Mouse (Mus musculus) frontal cortex, adult (tissue): ENCODE results near the gene E2f4.
A peak's percentile ranks its signal among the peaks of the same experiment; 100 is the strongest.

Experiments used
- ATAC-seq: cut with Nextera tagmentation; 2 replicates; pipeline ENCODE4 v1.9.2; 2017; ENCODE audit warnings: mild to moderate bottlenecking, moderate library complexity, mixed read lengths; ENCODE audit not compliant: low TSS enrichment

Gene E2f4

DNA sequence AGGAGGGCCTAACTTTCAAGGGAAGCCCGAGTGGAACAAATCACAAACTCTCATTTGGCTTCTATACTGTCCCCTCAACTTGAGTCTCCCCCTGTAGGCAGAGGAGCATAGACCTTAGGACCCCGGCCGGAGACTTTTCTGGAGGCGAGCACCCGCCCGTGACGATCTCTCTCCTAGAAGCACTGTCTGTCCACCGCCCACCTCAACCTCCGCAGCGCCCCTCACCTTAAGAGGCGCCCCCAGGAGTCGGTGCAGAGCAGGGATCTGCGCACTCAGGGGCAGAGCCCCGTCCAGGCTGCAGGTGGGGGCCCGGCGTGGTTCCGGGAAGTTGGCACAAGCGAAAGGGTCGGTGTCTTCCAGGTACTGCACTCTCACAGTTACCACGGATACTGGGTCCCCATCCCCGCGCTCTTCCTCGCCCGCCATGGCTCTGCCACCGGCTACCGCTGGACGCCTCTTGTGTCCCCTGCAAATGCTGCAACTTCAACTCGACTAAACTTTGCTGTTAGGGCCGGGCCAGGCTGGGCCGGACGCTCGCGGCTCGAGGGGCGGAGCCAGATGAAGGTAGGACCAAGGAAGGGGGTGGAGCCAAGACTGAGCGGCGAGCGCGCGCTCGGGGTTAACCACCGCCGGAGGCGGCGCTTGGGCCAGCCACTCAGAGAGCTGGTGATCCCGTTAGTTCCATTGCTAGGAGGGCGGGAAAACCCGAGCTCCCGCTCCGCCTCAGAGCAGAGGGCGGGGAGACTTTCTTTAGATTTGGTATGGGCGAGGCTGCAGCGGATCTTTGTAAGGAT, 50.2 kb downstream of the E2f4 start, which contains the start of gene Fhod1:
Gene Fhod1 (minus strand): TSS at position 526 of the 794 bp plus-strand sequence.
- peak; percentile 85 for ATAC-seq

DNA sequence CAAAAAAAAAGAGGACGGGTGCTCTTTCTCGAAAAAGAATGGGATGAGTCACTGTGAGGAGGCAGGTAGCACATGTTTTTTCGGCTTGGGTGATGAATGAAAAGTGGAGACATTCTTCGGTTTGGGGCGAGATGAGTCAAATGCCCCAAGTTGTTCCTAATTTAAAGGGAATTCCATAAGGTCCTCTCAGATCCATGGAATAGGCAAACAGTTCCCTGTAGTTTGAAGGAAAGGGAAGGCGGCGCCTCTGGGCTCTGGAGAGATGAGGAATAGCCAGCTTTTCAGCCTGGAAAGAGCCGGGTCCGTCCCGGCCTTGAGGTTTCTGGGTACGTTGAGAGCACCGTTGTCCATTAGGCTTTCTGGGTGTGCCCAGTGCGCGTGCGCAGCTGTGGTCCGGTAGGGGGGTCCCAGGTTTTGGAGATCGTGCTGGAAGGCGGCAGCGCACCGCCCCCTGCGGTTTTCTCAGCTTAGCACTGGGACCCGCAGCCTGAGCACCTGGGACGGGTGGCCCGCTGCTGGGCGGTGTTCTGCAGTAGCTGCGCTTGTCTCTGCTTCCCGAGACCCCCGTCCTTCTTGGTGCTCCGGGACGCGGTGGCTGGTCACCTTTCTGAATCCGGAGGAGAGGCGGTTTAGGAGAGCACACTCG, 51.1 kb downstream of the E2f4 start, which contains the start of gene Slc9a5:
Gene Slc9a5 (plus strand): TSS at position 394 of the 646 bp plus-strand sequence.
- peak; percentile 10; the same call in 1 of the 2 replicates for ATAC-seq

DNA sequence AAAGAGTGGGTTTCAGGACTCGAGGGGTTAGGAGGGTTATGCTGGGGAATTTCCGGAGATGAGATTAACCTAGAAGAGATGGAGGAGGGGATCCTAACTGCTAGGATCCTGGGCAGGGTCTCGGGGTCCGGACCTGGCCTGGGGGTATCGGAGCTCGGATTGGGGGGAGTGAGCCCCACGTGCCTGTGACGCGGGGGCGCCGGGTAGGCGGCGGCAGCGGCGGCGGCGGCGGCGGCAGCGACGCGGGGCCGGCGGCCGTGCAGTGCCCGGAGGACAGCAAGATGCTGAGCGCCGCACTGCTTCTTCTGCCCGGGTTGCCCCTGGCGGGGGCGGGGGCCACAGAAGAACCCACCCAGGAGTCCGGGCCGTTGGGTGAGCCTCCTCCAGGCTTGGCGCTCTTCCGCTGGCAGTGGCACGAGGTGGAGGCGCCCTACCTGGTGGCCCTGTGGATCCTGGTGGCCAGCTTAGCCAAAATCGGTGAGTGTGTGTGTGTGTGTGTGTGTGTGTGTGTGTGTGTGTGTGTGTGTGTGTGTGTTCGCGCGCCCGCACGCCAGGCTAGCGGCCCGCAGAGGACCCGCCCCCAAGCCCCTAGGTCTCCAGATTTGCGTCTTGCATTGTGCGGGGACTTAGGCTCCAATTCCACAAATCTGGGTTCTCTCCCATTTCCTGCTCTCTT, 51.8 kb downstream of the E2f4 start:
- no peak; the same call in 1 of the 2 replicates for ATAC-seq

DNA sequence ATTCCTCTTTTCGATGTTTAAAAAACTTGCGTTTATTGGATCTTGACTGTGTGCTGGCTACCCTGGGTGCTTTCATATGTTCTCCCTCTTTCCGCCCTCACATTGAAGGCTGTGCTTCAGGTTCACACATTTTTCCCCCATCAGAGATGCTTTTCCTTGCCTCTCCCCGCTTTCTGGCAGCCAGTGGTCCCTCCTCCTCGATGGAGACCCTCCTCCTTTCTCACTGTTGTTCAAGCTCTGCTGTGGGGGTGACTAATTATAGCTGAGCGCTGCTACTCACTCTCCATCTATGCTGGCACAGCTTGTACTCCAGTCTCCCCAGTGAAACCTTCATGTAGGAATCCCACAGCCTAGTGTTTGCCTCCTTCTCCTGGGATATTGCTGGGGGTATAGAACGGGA, 52.7 kb downstream of the E2f4 start:
- ATAC-seq = 0 out of 2 replicates have a peak, but pooled peaks have one; percentile 24

GRCm38 (mm10) chr8:105353583-105354135, 56.2 kb downstream of the E2f4 start:
- no peak for ATAC-seq

DNA sequence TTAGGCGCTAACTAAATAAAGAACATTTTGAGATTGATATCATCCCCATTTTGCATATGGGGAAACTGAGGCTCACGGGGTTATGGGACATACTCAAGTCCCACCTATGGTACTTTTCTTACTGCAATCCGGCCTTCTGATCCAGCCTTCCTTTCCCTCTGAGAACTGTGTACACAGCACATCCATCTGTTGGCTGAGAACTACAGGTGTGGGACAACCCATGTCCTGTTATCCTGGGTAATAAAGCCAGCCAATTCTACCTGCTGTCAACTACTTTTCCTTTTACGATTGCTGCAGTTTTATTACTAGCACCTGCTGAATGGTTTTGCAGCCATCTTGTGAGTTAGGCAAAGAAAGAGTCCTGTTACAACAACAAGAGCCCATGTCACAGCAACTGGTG, 57.1 kb downstream of the E2f4 start:
- ATAC-seq = no peak
